Mouse (Mus musculus): ENCODE measurements around the gene Hmgb4.

Hmgb4 gene

GRCm38 (mm10) chr4:128260907-128261560 is at the start of gene Hmgb4:
Gene Hmgb4 (minus strand): TSS chr4:128260957.
- peak; percentile 49 for DNase-seq

- no peak for DNase-seq
These were observed 45.3 kb upstream of the Hmgb4 start for GRCm38 (mm10) chr4:128306011-128306410.

- peak; percentile 79 for DNase-seq
These were observed 43.3 kb upstream of the Hmgb4 start for GRCm38 (mm10) chr4:128304049-128304448.

GRCm38 (mm10) chr4:128288095-128288494 is 27.3 kb upstream of the Hmgb4 start:
- no peak for DNase-seq

GRCm38 (mm10) chr4:128285009-128285408 is 24.3 kb upstream of the Hmgb4 start:
- DNase-seq = peak; percentile 33

- peak; percentile 14 for DNase-seq
These were observed 14.8 kb upstream of the Hmgb4 start for GRCm38 (mm10) chr4:128275586-128275985.

- no peak for DNase-seq
These were observed 14.4 kb upstream of the Hmgb4 start for GRCm38 (mm10) chr4:128275116-128275515.

GRCm38 (mm10) chr4:128273146-128273545 is 12.4 kb upstream of the Hmgb4 start:
- no peak for DNase-seq

- no peak for DNase-seq
These were observed 11.7 kb upstream of the Hmgb4 start for GRCm38 (mm10) chr4:128272501-128272900.

- DNase-seq = no peak
These were observed 10.2 kb upstream of the Hmgb4 start for GRCm38 (mm10) chr4:128270931-128271330.

- DNase-seq = no peak
These were observed 9.4 kb upstream of the Hmgb4 start for GRCm38 (mm10) chr4:128270177-128270576.

- no peak for DNase-seq
These were observed 8.6 kb upstream of the Hmgb4 start for GRCm38 (mm10) chr4:128269261-128269875.

GRCm38 (mm10) chr4:128265341-128265740 is 4.6 kb upstream of the Hmgb4 start:
- DNase-seq = no peak

- no peak for DNase-seq
These were observed 3.7 kb upstream of the Hmgb4 start for GRCm38 (mm10) chr4:128264491-128264890.

- peak; percentile 51 for DNase-seq
These were observed 1.5 kb downstream of the Hmgb4 start for GRCm38 (mm10) chr4:128259211-128259610.

- DNase-seq = no peak
These were observed 12.1 kb downstream of the Hmgb4 start for GRCm38 (mm10) chr4:128248676-128249075.

GRCm38 (mm10) chr4:128245201-128245600 is 15.6 kb downstream of the Hmgb4 start:
- no peak for DNase-seq

- no peak for DNase-seq
These were observed 18.9 kb downstream of the Hmgb4 start for GRCm38 (mm10) chr4:128241854-128242356.

- DNase-seq = no peak
These were observed 19.5 kb downstream of the Hmgb4 start for GRCm38 (mm10) chr4:128241075-128241853.

GRCm38 (mm10) chr4:128239113-128239512 is 21.6 kb downstream of the Hmgb4 start:
- DNase-seq = no peak

- peak; percentile 45 for DNase-seq
These were observed 27.3 kb downstream of the Hmgb4 start for GRCm38 (mm10) chr4:128233458-128233857.

GRCm38 (mm10) chr4:128227377-128228316 is 33.1 kb downstream of the Hmgb4 start:
- no peak for DNase-seq
